Mouse (Mus musculus) liver, embryonic 14.5 days (tissue): ENCODE measurements at regions not wholly inside any gene's neighbourhood (a gene's known extent, or its start where the extent isn't known, plus 50 kb on each side); places are given as distances from the start of the nearest gene placed in this dataset.

Source experiments
- ATAC-seq: fragments of 200-750 bp; cut with Nextera tagmentation; 2 replicates; pipeline ENCODE4 v1.8.0; 2017; ENCODE audit warnings: moderate number of reproducible peaks, mild to moderate bottlenecking, moderate library complexity; ENCODE audit not compliant: insufficient read depth
- DNase-seq, 3 experiments: peaks; one replicate each; pipeline ENCODE4 v3.0.0-alpha.2; 2012 to 2013; ENCODE audit warnings: low read depth in 3 of 3, low spot score in 3 of 3
- H3K27ac ChIP-seq: fragments of 300-500 bp; sonication (generic); 2 replicates; pipeline ENCODE4 v1.5.1; 2014; ENCODE audit warnings: moderate library complexity, mild to moderate bottlenecking, control low read depth, inconsistent platforms
- H3K27me3 ChIP-seq: fragments of 300-500 bp; sonication (generic); 2 replicates; pipeline ENCODE4 v1.6.1; 2014; ENCODE audit warnings: mild to moderate bottlenecking, low read length, moderate library complexity; ENCODE audit not compliant: control insufficient read depth, insufficient read depth
- H3K36me3 ChIP-seq: fragments of 300-500 bp; sonication (generic); replicated peaks from 2 replicates; pipeline ENCODE4 v1.6.1; 2014; ENCODE audit warnings: low read depth; ENCODE audit not compliant: control insufficient read depth, insufficient read depth
- H3K4me1 ChIP-seq, 2 experiments: fragments of 200-500 bp in 1 of 2; fragments of 300-500 bp in 1 of 2; sonication (generic) in 1 of 2; replicated peaks; 2 replicates each; pipeline ENCODE4 v1.6.1; 2012 to 2014; ENCODE audit warnings: antibody characterized with exemption in 1 of 2, inconsistent platforms in 1 of 2, low read length in 1 of 2; ENCODE audit not compliant: control insufficient read depth in 2 of 2, insufficient read depth in 2 of 2
- H3K4me2 ChIP-seq: fragments of 300-500 bp; sonication (generic); 2 replicates; pipeline ENCODE4 v1.6.1; 2014; ENCODE audit warnings: low read depth, mild to moderate bottlenecking, control low read depth, moderate library complexity
- H3K4me3 ChIP-seq, 2 experiments: fragments of 200-500 bp in 1 of 2; fragments of 300-500 bp in 1 of 2; sonication (generic) in 1 of 2; 2 replicates each; pipeline ENCODE4 v1.5.1; 2012 to 2014; ENCODE audit warnings: low read depth in 2 of 2, low read length in 2 of 2, mild to moderate bottlenecking in 2 of 2, control low read depth in 1 of 2, inconsistent platforms in 1 of 2, moderate library complexity in 1 of 2; ENCODE audit not compliant: insufficient read depth in 1 of 2
- H3K9ac ChIP-seq: fragments of 300-500 bp; sonication (generic); replicated peaks from 2 replicates; pipeline ENCODE4 v1.6.1; 2014; ENCODE audit warnings: mild to moderate bottlenecking, control low read depth, moderate library complexity
- H3K9me3 ChIP-seq: fragments of 300-500 bp; sonication (generic); 2 replicates; pipeline ENCODE4 v1.6.1; 2016; ENCODE audit warnings: low read length, mixed read lengths; ENCODE audit not compliant: control insufficient read depth
- CTCF ChIP-seq: IDR thresholded peaks from 2 replicates; pipeline ENCODE4 v1.5.1; 2016; ENCODE audit warnings: antibody characterized with exemption, low read depth, control low read depth
- EP300 ChIP-seq: IDR thresholded peaks from 2 replicates; pipeline ENCODE4 v1.6.1; 2016; ENCODE audit warnings: antibody characterized with exemption, low read depth
- WGBS: fragments of 180-500 bp; shearing (Covaris S2); extraction: QIAGEN DNeasy Blood & Tissue Kit; methylation state at CpG from one replicate; pipeline ENCODE4 v1.1.7; 2014; ENCODE audit not compliant: insufficient replicate concordance; 5-methylcytosine and 5-hydroxymethylcytosine counted together

DNA sequence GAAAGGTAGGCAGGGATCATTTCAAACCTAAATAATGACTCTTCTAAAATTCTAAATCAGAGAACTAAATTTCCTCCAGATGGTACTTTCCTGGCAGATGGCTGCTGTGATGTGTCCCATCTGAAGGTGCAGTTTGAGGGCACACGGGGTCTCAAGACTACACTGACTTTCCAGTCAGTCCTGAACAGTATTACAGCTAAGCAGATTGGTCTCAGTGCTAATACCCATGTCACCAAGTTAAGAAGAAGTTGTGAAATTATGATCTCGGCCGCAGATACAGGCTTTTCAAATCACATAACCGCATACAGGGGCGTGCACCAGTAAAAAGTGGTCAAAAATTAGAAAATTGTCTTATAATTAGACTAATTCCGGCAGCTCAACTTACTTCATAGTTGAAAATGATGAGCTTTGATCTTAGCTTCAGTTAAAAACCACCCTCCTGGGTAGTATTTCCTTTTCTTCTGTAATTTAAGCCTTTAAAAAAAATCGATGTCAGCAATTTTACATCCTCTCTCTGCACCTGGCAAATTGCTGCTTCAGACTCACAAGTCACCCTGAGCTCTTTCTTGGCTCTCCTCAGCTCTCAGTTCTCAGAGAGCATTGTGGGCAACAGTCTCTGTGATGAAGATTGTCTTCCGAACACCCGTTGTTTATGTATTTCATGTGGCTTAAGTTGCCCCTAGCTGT, 113.2 kb upstream of the Ccn2 start:
- no peak overlapping the region for H3K4me3 ChIP-seq
- H3K27me3 ChIP-seq, result no peaks in the 10 kb centered on the region
- H3K9me3 ChIP-seq, result no peaks in the 10 kb centered on the region
- no peak overlapping the region for H3K9ac ChIP-seq
- H3K27ac ChIP-seq, result no peak overlapping the region
- no peak for DNase-seq
- no peaks in the 10 kb centered on the region for H3K4me1 ChIP-seq
- no peak overlapping the region for H3K4me2 ChIP-seq
- no peak for TF ChIP-seq EP300
- TF ChIP-seq CTCF, result no peak
- 59% methylated on average over 9 of the region's 9 CpGs for WGBS
- H3K36me3 ChIP-seq, result no peaks in the 10 kb centered on the region
- ATAC-seq, result no peak

DNA sequence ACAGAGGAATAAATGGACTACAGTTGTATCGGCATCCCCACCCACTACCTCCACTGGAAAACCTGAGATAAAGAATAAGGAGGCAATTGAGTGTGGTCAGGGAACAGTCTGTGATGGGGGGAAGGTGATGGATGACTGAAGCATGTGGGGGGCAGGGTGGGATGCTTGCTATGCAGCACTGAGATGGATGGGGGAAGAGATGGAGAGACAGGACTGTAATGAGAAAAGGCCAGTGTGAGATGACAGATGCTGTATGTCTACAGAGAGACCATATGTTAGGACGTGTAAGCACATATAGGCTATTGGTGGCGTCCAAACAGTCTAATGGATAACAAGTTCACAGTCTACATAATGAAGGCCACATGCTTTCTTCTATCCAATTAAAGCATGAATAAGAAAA, 112.2 kb upstream of the Ccn2 start:
- no peak overlapping the region for H3K27ac ChIP-seq
- TF ChIP-seq EP300 (no peak), CTCF (no peak)
- no peaks in the 10 kb centered on the region for H3K9me3 ChIP-seq
- ATAC-seq (no peak), DNase-seq (no peak)
- no peak overlapping the region for H3K9ac ChIP-seq
- H3K4me2 ChIP-seq, result no peak overlapping the region
- WGBS, result 65% methylated on average over 3 of the region's 3 CpGs
- H3K4me3 ChIP-seq, result no peak overlapping the region
- H3K36me3 ChIP-seq, result no peaks in the 10 kb centered on the region
- H3K27me3 ChIP-seq, result no peaks in the 10 kb centered on the region
- no peaks in the 10 kb centered on the region for H3K4me1 ChIP-seq

DNA sequence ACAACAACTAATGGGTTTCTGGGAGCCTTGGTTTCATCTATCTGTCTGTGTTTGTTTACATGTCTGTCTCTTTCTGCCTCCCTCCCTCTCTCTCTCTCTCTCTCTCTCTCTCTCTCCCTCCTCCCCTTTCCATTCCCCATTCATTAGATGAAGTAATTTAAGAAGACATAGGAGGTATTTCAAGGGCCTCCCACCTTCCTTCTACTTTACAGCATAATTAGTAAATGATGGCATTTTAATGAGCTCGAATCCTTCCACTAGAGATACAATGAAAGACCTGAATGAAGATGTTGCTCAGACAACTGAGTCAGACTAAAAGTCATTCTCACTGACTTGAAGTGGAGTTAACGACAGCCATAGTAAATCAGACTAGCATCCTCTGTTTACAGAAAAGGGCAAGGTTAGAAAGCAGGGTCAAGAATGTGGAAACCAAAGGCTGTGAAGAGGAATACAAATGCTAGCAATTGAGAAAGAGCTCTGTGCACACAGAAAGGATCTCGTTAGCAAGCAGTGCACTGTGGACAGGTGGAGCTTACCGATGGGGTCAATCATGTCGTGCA, 111.1 kb upstream of the Ccn2 start:
- Histone ChIP-seq H3K9me3 (no peaks in the 10 kb centered on the region), H3K27ac (no peak overlapping the region), H3K4me1 (no peaks in the 10 kb centered on the region), H3K36me3 (no peaks in the 10 kb centered on the region), H3K9ac (no peak overlapping the region), H3K27me3 (no peaks in the 10 kb centered on the region), H3K4me3 (no peak overlapping the region), H3K4me2 (no peak overlapping the region)
- DNase-seq (no peak), ATAC-seq (no peak)
- no peak for TF ChIP-seq CTCF
- TF ChIP-seq EP300, result no peak
- 48% methylated on average over 5 of the region's 5 CpGs for WGBS

DNA sequence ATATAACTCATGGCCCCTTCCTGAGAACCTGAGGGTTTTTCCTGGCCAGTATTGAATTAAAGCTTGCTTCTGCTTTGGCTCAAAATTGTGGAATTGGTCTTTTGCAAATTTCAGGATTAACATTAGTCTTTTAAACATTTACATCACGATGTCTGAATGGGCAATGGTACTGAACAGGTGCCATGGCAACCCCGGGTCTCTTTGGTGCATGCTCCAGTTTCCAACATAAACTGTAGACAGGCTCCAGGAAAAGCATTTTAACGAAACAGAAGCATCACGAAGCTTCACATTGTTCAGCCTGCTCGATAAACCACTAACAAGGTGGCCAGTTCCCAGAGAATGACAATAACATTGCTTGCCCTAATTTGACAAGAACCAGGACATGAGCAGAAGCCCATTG, 109.8 kb upstream of the Ccn2 start:
- Histone ChIP-seq H3K27me3 (no peaks in the 10 kb centered on the region), H3K9ac (no peak overlapping the region), H3K4me1 (no peaks in the 10 kb centered on the region), H3K4me3 (no peak overlapping the region), H3K4me2 (no peak overlapping the region), H3K36me3 (no peaks in the 10 kb centered on the region), H3K9me3 (no peaks in the 10 kb centered on the region), H3K27ac (no peak overlapping the region)
- no peak for DNase-seq
- WGBS, result 52% methylated on average over 5 of the region's 5 CpGs
- ATAC-seq, result no peak
- no peak for TF ChIP-seq EP300
- TF ChIP-seq CTCF, result no peak

DNA sequence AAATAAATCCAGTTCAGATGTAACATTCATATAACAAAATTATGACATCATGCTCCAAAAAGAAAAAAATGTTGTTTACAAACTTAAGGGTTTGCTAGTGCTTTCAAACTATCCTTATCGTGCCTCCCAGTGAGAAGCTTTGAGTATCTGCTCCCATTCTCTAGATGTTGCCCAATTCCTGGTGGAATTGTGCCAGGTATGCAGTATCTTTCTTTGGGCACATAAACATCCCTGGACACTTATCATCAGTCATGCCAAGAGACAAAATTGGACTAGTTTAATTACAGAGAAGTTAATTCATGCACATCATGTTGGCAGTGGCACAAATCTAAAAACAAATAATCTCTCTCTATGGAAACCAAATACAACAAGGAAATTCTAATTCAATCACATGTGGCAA, 109.0 kb upstream of the Ccn2 start:
- no peak overlapping the region for H3K4me3 ChIP-seq
- ATAC-seq, result no peak
- no peaks in the 10 kb centered on the region for H3K4me1 ChIP-seq
- TF ChIP-seq EP300 (no peak), CTCF (no peak)
- H3K9ac ChIP-seq, result no peak overlapping the region
- no peaks in the 10 kb centered on the region for H3K27me3 ChIP-seq
- H3K27ac ChIP-seq, result no peak overlapping the region
- no peaks in the 10 kb centered on the region for H3K36me3 ChIP-seq
- 51% methylated on average over 1 of the region's 1 CpGs for WGBS
- DNase-seq, result no peak
- H3K9me3 ChIP-seq, result no peaks in the 10 kb centered on the region
- no peak overlapping the region for H3K4me2 ChIP-seq
